Mouse (Mus musculus): ENCODE measurements around the gene Slc22a2.

DNA sequence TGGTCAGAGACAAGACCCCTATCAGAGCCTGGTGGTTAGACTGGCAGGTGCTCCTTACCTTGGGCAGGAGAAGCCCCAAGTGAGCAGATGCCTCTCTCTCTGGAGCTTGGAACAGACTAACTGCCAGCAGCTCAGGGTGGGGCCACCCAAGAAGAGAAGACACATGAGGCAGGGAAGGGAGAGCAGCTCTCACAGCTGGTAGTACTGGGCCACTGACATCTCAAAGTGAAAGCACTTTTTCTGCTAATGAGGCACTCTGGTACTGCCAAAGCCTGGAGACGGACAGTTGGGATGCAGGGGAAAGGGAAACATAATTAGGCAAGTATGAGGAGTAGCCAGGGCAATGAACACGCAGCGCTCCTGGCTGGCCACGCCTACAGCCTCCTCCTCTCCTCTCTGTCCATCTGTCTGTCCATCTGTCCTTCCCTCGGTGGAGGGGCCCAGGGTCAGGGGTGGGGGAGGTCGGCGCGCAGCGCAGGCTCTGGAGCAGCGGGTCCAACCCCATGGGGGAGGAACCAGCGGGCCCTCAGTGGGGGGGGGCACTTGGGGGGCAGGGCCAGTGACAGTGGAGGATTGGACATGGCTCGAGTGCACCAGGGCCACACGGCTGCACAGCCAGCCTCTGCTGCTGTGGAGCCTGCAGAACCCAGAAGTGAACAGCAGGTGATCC, 12.0 kb downstream of the Slc22a2 start:
- no peak for TF ChIP-seq CTCF (IDR thresholded peaks at IDR 0.05; ENCODE audit: borderline replicate concordance, insufficient read depth, low read length)
- no peak for TF ChIP-seq POLR2A (IDR thresholded peaks at IDR 0.05; ENCODE audit: low read depth, low read length)
